Mouse (Mus musculus): ENCODE results near the gene Snd1.
A peak's percentile ranks its signal among the peaks of the same experiment; 100 is the strongest.

Snd1 gene

DNA sequence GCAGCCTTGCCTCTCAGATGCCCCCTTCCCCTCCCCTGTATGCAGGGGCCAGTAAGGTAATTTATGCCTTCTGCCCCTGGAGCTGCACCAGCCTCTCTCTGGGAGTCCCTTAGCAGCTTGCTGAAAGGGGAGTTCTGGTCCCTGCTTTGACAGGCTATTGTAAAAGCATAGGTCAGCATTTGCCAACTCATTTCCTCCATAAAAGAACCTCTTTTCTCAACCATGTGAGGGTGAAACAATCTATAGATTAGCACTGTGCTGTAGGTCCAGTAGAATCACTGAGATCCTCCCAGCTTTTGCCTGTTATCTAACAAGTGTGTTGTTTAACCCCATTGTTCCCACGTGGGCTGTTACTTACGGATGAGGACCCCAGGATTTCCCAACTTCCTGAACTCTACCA lies 359.1 kb downstream of the Snd1 start:
- DNase-seq (ENCODE audit: low read depth, low spot score) = no peak

DNA sequence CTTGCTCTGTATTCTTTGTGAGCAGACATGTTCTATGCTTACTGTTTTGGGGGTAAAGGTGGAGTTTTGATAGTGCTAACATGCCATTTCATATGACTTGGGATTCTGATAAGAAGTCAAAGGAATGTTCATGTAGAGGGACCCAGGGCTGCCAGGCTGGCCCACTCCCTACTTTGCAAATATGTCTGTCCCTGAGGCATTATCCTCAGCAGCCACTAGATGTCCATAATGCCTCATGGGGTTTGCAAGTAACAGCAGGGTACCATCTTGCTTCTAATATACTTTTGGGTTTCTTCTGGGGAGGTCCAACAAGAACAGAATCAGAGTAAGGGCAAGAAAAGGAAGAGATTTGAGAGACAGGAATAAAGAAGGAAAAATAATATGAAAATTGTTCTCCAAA lies 361.7 kb downstream of the Snd1 start:
- DNase-seq (ENCODE audit: low read depth, low spot score) = no peak

DNA sequence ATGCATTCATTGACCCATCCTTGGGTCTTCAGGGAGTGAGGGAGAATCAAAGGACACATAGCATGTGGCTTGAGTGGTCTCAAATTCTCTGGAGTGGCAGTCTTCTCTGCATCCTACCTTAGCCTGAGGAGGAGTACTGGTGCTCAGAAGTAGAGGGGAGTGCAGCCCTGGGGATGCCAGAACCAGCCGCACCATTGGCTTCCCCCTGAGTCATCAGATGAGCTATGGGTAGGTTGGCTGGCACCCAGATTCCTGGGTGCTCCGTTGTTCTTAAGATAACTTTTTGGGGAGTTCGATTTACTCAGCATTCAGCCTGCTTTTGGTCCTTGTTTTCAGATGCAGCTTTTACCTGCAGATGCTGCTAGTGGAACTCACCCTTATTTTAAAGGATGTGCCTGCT lies 366.6 kb downstream of the Snd1 start:
- no peak for DNase-seq (ENCODE audit: low read depth, low spot score)

DNA sequence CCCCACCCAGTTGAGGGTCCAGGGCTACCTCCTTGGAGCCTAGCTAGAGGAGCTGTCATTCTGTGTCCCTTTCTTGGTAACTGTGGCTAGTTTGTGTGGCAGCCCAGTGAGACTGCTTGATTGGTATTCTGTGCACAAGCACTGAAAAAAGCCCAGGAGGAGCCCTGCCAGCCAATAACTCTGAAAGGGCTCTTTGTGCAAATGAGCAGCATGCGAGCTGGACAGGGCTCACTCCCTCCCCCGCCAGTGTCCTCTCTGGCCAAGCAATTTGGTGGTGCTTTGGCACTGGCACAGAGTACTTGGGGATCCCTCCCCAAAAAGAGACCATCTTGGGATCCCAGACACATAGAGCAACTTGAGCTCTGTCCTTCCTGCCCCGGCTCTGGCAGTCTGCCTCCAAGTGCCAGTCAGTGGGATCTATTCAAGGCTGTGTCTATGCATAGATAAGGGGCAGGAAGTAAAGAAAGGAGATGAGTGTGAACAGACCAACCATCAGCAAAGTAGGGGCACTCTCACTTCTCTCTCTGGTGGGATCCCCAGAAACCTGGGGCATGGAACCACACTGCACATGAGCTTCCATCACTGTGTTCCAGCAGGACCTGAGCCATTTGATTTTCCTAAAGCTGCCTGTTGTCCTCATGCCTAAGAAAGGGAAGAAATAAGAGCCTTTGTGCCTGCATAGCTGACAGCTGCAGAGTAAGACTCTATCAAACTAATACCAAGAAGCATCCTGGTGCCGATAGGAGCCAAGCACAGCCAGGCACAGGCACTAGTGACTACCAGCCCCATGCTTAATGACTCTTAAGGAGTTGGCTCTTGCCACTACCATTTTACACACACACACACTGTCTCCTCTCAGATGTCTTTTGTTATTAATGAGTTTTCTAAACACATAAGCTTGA lies 367.7 kb downstream of the Snd1 start:
- peak; percentile 48 for DNase-seq (ENCODE audit: low read depth, low spot score)

DNA sequence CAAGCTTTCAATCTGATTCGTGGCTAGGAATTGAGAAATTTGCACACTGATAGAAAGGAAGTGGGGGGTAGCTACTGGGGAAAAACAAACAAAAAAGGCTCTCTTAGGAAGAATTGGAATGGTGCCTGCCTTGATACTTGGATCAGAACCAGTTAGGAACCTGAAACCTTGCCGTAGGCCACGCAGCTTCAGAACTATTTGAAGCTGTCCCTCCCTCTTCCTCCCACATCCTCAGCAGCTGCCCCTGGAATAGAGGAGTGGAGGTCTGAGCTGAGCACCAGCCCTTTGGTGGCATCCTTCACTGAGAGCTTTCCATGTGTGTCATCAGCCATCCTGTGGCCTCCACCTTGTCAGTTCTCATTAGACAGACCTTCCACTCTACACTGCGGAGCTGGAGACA lies 370.7 kb downstream of the Snd1 start:
- no peak for DNase-seq (ENCODE audit: low read depth, low spot score)

DNA sequence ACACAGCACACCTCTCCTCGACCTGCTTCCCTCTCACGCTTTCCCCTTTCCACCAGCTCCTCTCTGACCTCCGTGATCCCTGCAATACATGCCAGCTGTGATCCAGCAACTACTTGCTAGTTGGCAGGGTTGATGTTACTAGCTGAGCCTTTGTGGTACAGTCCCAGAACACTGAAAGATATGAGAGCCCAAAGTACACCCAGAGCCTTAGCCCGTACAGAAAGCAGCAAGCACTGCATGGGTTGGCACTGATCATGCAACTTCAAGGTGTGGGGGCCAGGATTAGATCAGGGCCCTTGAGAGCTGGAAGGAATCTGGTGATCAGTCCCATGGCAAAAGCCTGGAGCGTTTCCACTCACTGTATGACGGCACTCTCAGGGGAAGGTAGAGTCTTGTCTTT lies 372.7 kb downstream of the Snd1 start:
- DNase-seq (ENCODE audit: low read depth, low spot score) = no peak

DNA sequence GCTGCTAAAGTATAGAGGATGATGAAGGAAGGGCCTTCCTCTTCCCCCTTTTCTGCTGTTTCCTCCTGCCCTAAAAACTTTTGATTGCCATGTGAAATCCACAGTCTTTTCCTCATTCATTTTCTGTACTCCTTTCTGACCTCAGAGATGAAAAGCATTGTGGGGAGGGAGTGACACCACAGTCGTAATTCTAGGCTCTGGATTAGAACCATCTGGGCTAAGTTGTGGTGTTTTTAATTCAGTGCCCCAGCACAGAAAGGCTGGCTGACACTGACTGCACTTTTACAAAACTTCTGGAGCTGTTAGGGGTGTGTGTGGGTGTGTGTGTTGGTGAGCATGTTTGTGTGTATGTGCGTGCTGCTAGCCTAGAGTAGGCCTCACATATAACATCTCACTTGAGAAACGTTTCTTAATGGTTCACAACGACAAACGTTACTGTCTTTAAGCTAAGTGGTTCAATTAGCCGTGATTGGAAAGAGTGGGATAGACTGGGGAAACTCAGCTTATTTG lies 373.4 kb downstream of the Snd1 start:
- DNase-seq (ENCODE audit: low read depth, low spot score) = no peak

DNA sequence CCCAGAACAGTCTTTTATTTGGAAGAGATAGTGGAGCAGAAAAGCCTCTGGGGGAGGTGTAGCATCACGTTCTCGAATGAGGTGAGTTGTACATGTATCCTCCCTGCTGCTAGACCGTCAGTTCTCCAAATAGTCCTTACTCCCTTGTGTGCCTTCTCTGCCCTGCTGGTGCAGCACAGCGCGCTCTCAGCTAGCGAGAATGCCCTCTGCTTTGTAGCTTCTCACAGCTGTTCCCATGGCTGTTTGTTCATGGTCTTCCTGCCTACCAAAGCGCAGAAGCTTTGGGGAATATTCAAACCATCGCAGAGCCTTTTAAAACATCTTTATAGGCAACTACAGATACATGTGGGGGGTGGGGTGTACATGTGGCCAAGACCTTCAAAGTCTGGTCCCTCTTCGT lies 374.0 kb downstream of the Snd1 start:
- DNase-seq (ENCODE audit: low read depth, low spot score) = no peak

DNA sequence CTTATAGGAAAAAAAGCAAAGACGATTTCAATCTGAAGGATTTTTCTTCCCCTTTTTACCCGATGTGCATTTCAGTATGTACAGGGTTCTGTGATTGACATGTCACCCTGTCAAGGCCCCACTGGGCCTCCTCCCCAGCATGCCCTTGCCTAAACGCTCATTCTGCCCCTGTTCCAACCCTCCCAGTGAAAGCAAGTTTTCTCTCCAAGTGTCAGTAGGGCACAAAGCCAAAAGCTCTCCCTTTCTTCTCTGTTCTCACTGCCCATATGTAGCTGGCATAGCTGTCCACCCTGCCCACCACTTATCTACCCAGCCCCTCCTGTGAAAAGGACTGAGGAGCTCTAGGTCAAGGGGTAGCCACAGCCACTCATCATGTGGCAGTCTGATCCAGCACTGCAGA lies 374.4 kb downstream of the Snd1 start:
- DNase-seq (ENCODE audit: low read depth, low spot score) = no peak

DNA sequence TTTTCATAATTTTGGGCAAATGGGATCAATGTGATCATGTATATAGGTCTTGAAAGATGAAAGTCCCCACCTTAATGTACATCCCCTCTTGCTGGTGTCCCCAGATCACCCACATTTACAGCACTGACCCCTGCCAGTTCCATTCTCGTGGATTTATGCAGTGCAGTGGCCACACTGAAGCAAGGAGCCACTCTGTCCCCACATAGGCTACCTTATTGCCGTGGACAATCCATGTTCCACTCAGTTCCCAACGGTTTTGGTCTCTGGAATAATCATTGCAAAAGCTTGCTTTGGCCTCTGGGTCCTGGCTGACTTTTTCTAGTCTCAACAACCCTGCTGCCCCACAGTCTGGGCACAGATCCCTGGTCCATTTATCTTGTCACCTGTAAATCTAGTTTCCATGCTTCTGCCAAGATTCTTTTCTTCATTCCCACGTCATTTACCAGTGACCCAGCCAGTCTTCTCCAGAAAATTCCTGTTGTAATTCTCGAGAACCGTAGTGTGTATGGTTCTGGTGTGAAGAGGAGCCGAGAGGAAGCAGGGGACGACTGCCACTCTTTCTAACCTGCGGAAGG lies 375.5 kb downstream of the Snd1 start:
- DNase-seq (ENCODE audit: low read depth, low spot score) = no peak

DNA sequence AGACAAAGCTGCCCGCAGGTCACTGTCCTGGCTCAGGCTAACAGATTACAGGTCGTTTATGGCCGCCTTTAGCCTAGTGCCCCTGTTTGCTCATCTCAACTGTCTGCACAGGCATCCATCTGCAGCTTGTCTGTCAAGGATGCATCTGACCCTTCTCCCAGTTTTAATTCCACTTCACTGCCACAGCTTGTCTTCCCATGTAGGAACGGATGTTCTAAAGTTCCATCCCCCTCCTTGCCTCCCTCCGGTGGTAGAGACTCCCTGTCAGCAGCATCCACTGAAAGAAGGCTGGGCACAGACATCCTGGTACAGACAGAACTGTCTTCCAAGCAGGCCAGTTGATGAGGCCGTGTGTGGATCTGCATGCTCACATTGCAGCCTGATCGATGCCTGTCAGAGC lies 377.4 kb downstream of the Snd1 start:
- no peak for DNase-seq (ENCODE audit: low read depth, low spot score)

DNA sequence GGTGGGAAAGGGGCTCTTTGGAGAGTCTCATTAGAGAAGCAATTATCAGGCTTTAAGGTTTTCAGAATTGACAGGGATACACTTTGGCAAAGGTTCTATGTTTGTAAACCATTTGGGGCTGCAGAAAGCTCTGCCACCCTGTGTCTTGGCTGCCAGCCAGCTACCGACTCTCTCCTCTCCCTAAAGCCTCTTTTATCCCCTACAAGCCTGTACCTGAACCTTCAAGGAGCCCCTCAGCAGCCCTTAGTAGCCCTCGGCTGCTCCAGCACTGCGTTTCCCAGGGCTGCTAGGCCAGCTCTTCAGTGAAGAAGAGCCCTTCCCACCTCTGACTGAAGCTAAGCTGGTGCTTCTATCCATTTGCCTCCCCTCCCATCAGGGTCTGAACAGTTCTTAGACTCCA lies 378.2 kb downstream of the Snd1 start:
- DNase-seq (ENCODE audit: low read depth, low spot score) = no peak

DNA sequence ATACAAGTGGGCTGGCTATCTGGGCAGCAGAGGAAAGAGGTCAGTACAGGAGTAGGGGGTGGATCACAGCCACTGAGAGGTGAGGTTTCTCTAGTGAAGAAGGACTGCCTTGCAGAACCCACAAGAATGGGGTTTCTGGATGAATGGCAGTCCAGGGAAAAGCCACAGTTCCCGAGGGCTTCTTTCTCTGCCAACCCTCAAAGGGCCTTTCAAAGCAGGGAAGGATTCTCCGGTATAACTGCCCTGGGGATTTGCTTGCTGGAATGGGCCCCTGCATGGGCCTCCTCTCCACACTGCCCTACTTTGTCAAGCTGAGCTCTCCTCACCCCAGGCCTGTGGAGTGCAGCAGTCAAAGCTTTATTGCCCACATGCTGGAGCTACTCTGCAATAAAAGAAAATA lies 378.7 kb downstream of the Snd1 start:
- no peak for DNase-seq (ENCODE audit: low read depth, low spot score)

DNA sequence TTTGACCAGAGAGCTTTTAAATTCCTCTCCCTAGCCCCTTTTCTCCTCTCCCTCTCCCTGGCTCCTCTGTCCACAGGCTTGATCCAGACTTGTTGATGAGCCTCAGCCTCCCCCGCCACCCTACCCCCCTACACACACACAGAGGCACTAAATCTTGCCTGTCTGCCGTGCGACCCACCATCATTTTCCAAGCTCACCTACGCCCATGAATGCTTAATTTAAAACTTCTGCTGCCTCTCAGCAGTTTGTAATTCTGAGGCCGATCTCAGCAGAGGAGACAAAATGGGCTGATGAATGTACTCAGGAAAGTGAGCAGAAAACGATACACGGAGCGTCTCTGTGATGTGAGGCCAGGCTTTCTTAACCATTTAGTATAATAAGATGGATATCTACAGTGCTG lies 379.7 kb downstream of the Snd1 start:
- DNase-seq (ENCODE audit: low read depth, low spot score) = peak; percentile 63

DNA sequence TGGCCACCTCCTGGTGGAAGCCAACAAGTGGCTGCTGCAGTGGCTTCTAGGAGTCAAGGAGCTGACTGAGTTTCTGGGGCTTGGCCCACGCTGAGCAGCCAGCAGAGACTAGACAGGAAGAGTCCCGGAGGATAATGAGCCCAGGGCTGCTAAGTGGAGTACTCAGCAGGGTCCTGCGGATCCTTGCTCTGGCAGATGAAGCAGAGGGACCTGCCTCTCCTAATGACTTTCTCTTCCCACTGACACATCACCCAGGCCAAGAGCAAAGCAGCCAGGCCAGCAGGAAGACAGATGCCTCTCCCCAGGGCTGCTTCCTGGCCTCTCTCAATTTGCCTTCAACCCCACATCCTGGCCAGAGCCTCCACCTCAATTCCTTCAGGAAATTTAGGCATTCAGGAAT lies 380.5 kb downstream of the Snd1 start:
- DNase-seq (ENCODE audit: low read depth, low spot score) = no peak

DNA sequence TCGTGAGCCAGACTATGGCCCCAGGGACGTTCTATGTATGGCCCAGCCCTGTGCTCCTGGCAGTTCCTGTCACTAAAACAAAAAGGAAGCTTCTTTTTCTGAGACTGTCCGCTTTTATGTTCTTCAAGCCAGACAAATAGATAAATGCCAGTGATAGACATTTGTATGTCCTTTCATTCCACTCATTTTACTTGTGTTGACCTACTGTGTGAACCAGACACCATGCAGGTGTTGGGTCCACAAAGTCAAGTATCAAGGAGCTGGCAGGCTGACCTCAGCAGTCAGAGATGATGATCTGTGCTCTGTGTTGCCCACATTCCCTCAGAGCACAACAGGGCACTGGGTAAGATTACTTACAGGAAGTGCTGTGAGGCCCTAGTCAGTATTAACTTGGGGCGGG lies 381.9 kb downstream of the Snd1 start:
- DNase-seq (ENCODE audit: low read depth, low spot score) = no peak

DNA sequence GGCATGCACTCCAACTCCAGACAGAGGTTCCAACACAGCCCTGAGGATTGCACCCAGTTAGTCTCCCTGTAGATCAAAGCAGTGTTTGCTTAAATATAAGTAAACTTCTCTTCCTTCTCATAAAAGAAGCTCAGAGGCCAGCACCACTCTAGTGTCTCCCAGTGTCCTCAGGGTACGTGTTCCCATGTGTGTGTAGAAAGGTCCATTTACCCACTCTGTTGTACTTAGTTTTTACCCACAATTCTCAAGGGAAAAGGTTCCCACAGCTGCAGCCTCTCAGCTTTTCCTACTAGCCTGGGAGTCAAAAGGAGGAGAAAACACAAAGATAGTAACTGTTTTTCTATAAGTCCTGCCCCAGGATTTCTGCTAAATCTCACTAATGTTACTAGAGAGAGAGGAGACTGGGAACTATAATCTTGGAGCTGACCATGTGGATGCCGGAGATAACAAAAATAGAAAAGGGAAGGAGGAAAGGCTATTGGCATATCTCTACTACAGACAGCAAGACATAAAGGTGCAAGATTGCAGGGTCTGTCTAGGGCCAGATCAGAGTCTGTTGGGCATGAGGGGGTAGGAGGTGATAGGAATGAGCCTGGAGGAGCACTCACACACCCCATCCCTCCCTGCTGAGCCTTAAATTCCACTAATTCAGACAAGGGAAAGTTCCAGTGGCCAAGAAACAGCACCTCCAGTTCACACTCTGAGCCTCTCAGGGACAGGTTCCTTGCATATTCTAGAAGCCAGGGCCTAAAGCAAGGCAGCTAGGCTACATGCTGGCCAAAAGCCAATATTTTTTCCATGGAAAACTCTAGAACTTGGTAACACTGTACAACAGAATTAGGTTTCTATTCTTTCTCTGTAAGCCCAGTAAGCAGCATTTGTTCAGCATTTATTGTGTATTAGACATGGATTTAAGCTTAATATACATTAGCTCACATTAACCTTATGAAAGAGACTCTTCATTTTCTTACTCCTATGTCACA lies 382.6 kb downstream of the Snd1 start:
- no peak for DNase-seq (ENCODE audit: low read depth, low spot score)

DNA sequence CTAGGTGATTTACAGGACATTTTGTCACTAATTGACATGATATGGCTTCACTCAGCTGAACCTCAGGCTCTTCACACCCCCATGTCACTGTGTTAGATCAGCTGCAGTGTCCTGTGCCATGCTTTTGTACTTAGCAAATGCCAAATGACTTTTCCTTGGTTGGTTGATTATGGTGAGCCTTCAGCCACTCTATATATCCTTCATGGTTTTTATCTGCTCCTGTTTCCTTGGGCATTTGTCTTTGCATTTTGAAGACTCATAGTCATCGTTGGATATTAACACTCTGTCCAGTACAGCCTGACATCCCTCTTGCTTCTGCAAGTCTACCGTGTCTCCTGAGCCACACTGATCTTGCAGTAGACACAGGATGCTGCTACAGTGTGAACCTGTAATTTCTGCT lies 384.2 kb downstream of the Snd1 start:
- no peak for DNase-seq (ENCODE audit: low read depth, low spot score)

DNA sequence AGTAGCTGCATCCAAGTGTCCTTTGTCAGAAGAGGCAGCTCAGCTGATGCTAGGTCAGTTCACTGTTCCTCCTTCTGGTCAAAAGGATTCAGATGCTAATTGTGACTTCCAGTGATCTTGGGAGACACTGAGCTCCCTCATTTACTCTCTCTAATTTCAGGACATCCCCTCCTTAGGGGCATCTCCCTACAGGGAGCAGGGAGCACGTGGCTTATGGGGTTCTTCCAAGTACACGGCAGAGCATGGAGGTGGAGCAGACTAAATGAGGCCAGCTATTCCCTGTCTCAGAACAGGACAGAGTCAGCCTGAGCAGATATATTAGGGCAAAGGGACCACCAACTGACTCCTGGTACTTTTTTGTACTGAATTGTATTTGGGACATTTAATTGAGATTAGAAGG lies 385.5 kb downstream of the Snd1 start:
- no peak for DNase-seq (ENCODE audit: low read depth, low spot score)

DNA sequence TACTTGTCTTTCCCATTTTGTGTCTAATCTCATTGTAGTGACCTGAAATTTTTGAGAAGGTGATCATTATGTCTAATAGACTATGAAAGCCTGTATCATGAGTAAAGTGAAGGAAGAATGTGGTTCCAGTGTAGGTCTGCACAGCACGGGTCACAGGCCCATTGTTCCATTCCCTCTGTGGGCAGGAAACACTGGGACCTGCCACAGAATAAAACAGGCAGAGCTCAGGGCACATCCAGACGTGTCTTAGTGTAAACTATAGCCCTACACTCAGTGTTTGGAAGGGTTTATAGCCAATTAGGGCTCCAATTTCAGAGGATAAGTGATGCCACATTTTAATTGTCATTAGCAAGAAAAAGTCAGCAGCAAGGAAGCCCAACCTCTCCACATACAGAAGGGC lies 386.0 kb downstream of the Snd1 start:
- DNase-seq (ENCODE audit: low read depth, low spot score) = no peak

DNA sequence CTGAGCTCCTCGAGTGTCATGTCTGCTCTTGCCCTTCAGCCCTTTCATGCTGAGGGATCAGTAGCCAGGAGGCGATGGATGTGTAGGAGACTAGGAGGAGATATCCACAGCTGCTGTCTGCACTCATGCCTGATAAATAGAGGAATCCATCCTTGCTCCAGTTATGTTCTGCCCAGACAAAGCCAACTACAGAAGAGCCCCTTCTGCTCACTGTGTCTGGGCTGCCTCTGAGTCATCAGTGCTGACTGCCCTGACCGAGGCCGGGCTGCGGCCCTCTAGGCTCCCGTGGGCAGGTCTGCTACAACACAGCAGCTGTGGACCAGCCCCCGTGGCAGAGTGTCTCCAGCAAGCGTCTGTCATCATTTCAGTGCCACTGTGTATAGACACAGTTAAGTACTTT lies 387.4 kb downstream of the Snd1 start:
- DNase-seq (ENCODE audit: low read depth, low spot score) = no peak

DNA sequence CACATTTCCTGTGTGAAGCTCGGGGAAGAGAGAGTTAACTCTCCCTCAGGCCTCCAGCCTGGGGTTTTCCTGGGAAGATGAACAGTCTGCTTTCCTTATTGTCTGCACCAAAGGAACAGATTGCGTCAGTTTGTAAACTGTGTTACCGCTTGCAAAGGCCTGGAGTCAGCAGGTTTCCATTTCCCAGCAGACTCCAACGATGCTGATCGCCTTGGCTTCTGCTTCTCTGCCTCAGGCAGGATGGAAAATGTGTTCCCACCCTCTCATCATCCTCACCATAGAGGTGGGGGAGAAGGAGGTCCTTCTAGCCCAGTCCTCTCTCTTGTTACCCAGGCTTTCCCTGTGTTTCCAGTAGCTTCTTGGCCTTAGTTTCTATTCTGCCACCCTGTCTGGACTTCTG lies 389.7 kb downstream of the Snd1 start:
- DNase-seq (ENCODE audit: low read depth, low spot score) = no peak

Data from mesoderm, embryonic 11.5 days (tissue).